Comparison of ENCODE assay signal across 17 mouse cellular contexts in the genomic region with DNA sequence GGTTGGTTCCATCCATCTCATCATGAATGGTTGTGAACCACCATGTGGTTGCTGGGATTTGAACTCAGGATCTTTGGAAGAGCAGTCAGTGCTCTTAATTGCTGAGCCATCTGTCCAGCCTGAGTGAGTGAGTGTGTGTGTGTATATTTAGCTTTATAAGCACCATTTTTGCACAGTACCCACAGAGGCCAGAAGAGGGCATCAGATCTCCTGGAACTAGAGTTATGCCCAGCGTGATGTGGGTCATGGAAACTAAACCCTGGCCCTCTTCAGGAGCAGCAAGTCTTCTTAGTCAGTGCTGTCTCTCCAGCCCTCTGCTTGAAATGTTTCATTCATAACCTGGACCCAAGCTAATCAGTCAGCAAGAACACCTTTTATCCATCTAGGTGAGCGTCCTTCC. TPM values are rescaled to one million over a fixed set of nuclear protein-coding genes. Genes with fewer than 3 reads are reported as not detected.
DNase-seq lines count a peak whose midpoint lies in the region; ATAC-seq and TF ChIP-seq lines count a peak whose summit lies in the region.
"Had no signal": no experiment of that assay in that cellular context is flagged by ENCODE, and none has a peak within 500 bp of the region (broad histone marks: within the 10 kb centered on the region; RNA-seq: fewer than 3 reads in every experiment).

No protein-coding gene starts in this region.

- DNase-seq in layer of hippocampus, adult 2 months (ENCODE audit: low spot score in 2 of 2), result no peak
- DNase-seq in layer of hippocampus, adult 11-12 months (ENCODE audit: low spot score), result no peak
- DNase-seq in 416B (ENCODE audit: low read depth) (peak; percentile 35), ZHBTc4 (ENCODE audit: low read depth, low spot score) (peak; percentile 87)
- peak; percentile 20 to 21 for DNase-seq in B cell, adult 2 months
- DNase-seq in cerebellum, postnatal 25 days, result no peak
- DNase-seq: cerebellum, adult 9-11 months; gastrocnemius, postnatal 25 days; heart, postnatal 10 days; kidney, adult 18-20 months; kidney, postnatal 25 days; lung, postnatal 10 days; thymus, adult 2 months had no signal

- no peak for ATAC-seq in megakaryocyte, adult 5-6 weeks (ENCODE audit: poor library complexity, severe bottlenecking)

- peak; percentile 32 for TF ChIP-seq CTCF in layer of hippocampus, adult 2 months (conservative IDR thresholded peaks at IDR 0.05)

- no peak overlapping the region for H3K27ac ChIP-seq in layer of hippocampus, adult 2 months
- H3K27ac ChIP-seq: hindbrain, embryonic 14.5 days; neural tube, embryonic 12.5 days had no signal

- no peak overlapping the region for H3K4me3 ChIP-seq in layer of hippocampus, adult 2 months
- H3K4me3 ChIP-seq: neural tube, embryonic 12.5 days had no signal

RNA-seq across cellular contexts. Expression of gene Ypel1, which starts 6.8 kb away (rescaled TPM):
- 10 to 100 TPM; 35.0 to 38.0 TPM for total RNA-seq in layer of hippocampus, adult 2 months (2021)
- total RNA-seq in megakaryocyte, adult 5-6 weeks (2015), result 0.33 and 1.0 TPM in 2 replicates
- total RNA-seq in megakaryocyte, adult 5-6 weeks (2017), result 0.15 TPM in 1 of 2 replicates, not detected in the other

RNA-seq across cellular contexts. Expression of gene Ppil2, which starts 34.8 kb away (rescaled TPM):
- 100 to 1,000 TPM in 1 of 2 experiments, 10 to 100 TPM in 1; 91.3 to 105 TPM for total RNA-seq in layer of hippocampus, adult 2 months (2021)
- 64.8 and 83.6 TPM in 2 replicates for total RNA-seq in megakaryocyte, adult 5-6 weeks (2015)
- 104 and 111 TPM in 2 replicates for total RNA-seq in megakaryocyte, adult 5-6 weeks (2017)

RNA-seq across cellular contexts. Expression of gene 2610318N02Rik, which starts 48.7 kb away (rescaled TPM):
- total RNA-seq in layer of hippocampus, adult 2 months (2021), result 1 to 10 TPM in 1 of 2 experiments, under 1 TPM in 1; 0.76 to 1.8 TPM
- total RNA-seq in megakaryocyte, adult 5-6 weeks (2015), result 6.3 and 6.5 TPM in 2 replicates
- 3.5 and 5.4 TPM in 2 replicates for total RNA-seq in megakaryocyte, adult 5-6 weeks (2017)
- total RNA-seq: gastrocnemius, postnatal 25 days; liver, adult 2 months had no signal

RNA-seq across cellular contexts. Expression of gene Sdf2l1, which starts 55.9 kb away (rescaled TPM):
- 10 to 100 TPM; 21.6 to 26.4 TPM for total RNA-seq in layer of hippocampus, adult 2 months (2021)
- total RNA-seq in megakaryocyte, adult 5-6 weeks (2015), result 76.6 and 79.4 TPM in 2 replicates
- 75.8 and 87.0 TPM in 2 replicates for total RNA-seq in megakaryocyte, adult 5-6 weeks (2017)

Comparison
In these comparisons a context has a peak if more than half of its experiments do, and no peak if none do; other contexts are left out.
1. DNase-seq: peak in 416B (single experiment), B cell, adult 2 months (2 of 2) and ZHBTc4 (single experiment); none in layer of hippocampus, adult 2 months (0 of 2), layer of hippocampus, adult 11-12 months (single experiment) and cerebellum, postnatal 25 days (0 of 2).
2. RNA of gene Ypel1, which starts 6.8 kb away (total RNA-seq): 35.0 to 38.0 TPM in layer of hippocampus, adult 2 months; 0.15 to 1.0 TPM in megakaryocyte, adult 5-6 weeks; every median in the first group is over 10 times any median in the second.